Mouse (Mus musculus): ENCODE data around the gene Zfp472. TPM values are rescaled to one million over a fixed set of nuclear protein-coding genes. Genes with fewer than 3 reads are reported as not detected.

The Zfp472 gene
- total RNA-seq (2014; fragmentation: Nextera tagmentation), result 9.7 and 15.5 TPM in 2 replicates
- total RNA-seq (2017), result 15.9 and 19.6 TPM in 2 replicates

DNA sequence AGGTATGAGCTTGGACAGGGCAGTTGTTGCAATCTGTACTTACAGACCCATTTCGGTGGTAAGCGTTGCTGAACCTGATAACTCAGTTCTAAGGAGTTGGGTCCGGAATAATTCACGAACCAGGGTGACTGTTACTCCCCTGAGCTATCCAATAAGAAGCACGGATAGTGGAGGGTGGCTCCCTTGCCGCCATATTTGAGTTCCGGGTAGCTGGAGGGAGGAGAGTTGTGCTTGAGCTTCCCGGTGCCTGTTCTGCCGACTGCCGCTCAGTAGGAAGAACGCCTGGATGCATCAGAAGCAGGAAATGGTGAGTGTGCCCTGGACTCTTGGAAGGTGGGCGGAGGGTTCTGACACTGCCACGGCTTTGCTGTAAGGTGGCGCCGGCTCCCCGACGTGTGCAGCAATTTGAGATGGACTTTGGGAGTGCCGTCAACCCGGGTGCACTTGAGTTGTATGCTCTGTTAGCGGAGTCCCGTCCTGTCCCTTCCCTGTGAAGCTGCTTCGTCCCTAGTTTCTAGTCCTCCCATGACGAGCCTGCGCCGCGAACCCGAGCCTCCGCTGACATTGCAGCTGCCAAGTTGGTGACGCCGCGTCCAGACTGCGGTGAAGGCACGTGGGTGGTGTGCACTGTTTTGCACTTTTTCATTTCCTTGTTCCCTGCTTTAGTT is at the start of gene Zfp472:
Zfp472 (plus strand) TSS at position 192 of the 668 bp plus-strand sequence.
- peak; percentile 96 for ATAC-seq (replicated peaks; ENCODE audit: poor library complexity, severe bottlenecking)

DNA sequence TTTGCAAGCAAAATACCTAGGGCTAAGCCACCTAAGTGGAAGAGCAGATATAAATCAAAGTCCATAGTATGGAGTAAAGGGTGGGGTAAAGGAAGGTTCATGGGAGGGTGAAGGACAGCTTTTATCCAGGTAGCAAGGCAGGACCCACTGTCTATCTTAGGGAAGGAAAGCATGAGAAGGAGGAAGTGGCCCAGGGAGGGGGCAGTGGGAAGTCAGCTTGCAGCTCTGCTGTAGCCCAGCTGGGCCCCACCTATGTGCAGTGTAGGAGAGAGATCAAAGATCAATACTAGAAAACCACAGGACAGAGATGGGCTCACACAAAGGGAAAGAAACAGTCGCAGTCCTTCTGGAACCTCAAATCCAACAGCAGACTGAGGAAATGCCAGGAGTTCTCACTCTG is 49.5 kb upstream of the Zfp472 start:
- ATAC-seq (replicated peaks; ENCODE audit: poor library complexity, severe bottlenecking), result 0 out of 2 replicates have a peak, but pooled peaks have one; percentile 30

DNA sequence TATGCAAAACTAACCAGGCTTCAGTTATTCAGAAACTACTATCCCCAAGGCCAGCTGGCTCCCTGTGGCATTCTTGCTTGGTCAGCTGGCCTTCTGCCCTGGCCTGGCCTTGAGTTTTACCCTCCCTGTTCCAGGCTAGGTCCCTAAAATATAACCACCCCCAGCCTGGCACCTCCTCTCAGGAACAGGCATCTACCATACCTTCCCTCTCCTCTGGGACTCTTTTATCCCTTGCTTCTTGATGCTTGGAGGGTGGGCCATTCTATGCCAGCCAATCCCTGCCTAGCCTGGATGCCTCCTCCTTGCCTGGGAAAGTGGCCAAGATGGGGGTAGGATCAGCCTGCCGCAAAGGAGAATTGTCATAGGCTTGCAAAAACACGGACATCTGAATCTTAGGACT is 48.5 kb upstream of the Zfp472 start, which contains the start of gene Cyp4f14:
Cyp4f14 (minus strand) TSS at position 212 of the 400 bp plus-strand sequence.
- ATAC-seq (replicated peaks; ENCODE audit: poor library complexity, severe bottlenecking), result no peak

GRCm38 (mm10) chr17:32919123-32919522 is 46.5 kb upstream of the Zfp472 start:
- ATAC-seq (replicated peaks; ENCODE audit: poor library complexity, severe bottlenecking), result no peak

- ATAC-seq (replicated peaks; ENCODE audit: poor library complexity, severe bottlenecking), result no peak
These were observed 41.9 kb upstream of the Zfp472 start for GRCm38 (mm10) chr17:32923681-32924080.

GRCm38 (mm10) chr17:32924658-32925312 is 40.8 kb upstream of the Zfp472 start:
- peak; percentile 86 for ATAC-seq (replicated peaks; ENCODE audit: poor library complexity, severe bottlenecking)

GRCm38 (mm10) chr17:32927803-32928202 is 37.8 kb upstream of the Zfp472 start:
- no peak for ATAC-seq (replicated peaks; ENCODE audit: poor library complexity, severe bottlenecking)

GRCm38 (mm10) chr17:32939831-32940230 is 25.8 kb upstream of the Zfp472 start:
- no peak for ATAC-seq (replicated peaks; ENCODE audit: poor library complexity, severe bottlenecking)

DNA sequence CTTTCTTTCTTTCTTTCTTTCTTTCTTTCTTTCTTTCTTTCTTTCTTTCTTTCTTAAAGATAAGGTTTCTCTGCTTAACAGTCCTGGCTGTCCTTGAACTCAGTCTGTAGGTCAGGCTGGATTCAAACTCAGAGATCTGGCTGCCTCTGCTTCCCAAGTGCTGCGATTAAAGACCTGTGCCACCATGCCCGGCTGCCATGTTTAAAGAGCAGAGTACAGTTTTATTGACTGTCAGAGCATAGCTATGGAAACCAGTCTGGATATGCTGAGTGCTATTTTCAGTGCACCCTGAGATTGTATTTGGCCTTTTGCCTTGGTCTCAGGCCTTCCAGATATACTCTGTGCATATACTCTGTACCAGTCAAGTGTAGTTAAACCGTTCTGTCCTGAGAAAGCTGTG is 22.0 kb upstream of the Zfp472 start:
- ATAC-seq (replicated peaks; ENCODE audit: poor library complexity, severe bottlenecking), result no peak

DNA sequence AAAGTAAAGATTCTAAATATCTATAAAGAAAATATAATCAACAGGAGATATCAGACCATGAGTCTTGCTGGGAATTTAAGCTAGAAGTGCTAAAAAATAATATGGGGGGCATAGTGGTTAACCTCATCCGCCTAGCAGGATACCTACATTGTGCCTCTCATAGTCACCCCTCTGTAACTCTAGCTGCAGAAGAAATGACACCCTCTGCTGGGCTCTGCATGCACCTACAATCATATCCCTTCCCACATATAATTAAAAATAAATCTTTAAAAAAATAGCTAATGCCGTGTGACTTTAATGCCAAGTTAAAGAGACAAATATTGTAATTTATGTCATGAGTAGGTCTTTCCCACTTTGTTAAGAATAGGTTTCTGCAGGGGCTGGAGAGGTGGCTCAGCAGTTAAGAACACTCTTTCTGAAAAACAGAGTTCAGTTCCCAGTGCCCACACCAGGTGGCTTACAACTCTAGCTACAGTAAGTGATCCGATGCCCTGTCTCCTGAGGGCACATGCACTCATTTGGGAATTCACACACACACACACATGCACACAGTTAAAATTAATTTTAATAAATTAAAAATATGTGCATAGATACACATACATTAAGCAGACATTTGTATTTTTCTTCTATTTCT is 21.1 kb upstream of the Zfp472 start:
- no peak for ATAC-seq (replicated peaks; ENCODE audit: poor library complexity, severe bottlenecking)

DNA sequence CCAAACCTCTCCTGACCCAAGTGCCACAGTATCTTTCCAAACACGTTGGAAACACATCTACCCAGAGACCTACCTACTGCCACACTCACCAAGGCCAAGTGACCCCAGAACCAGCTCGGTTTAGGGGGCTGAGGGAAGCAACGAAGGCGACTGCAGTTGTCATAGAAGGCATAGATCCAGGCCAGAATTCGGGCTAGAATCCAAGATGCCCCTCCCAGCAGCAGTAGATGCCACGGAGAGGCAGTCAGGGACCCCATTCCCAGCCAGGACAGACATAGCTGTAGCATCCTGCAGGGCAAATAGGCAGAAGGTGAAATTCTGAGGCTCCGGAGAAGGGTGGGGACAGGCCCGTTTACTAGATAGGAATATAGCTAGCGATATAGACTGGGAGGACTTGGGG is 18.9 kb upstream of the Zfp472 start:
- no peak for ATAC-seq (replicated peaks; ENCODE audit: poor library complexity, severe bottlenecking)

- peak; percentile 86 for ATAC-seq (replicated peaks; ENCODE audit: poor library complexity, severe bottlenecking)
These were observed 18.2 kb upstream of the Zfp472 start, which contains the start of gene Cyp4f13 for GRCm38 (mm10) chr17:32947215-32947914. Gene Cyp4f13, minus strand, starts transcription at chr17:32947402.

DNA sequence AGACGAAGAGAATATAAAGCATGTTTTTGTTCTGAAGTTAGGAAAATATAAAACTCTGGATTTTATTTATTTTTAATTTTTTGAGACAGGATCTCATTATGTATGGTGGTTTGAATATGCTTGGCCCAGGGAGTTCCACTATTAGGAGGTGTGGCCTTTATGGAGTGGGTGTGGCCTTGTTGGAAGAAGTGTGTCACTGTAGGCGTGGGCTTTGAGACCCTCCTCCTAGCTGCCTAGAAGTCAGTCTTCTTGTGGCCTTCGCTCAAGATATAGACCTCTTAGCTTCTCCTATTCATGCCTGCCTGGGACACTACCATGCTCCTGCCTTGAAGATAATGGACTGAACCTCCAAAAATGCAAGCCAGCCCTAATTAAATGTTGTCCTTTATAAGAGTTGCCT is 15.5 kb upstream of the Zfp472 start:
- ATAC-seq (replicated peaks; ENCODE audit: poor library complexity, severe bottlenecking), result no peak

DNA sequence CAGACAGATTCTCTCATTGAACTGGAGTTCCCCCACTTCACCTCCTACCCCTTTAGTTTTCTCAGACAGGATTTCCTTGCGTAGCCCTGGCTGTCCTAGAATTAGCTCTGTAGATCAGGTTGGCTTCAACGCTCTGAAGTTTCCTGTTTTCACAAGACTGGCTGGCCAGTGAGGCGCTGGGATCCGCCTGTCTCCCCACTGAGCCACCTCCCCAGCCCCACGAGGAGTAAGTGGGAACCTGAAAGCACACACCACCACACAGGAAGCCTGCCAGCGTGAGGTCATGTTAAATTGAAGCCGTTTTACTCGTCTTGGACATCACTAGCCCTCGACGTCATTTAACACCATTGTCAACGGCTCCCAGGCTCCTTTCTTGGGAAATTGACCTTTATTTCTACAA is 14.6 kb upstream of the Zfp472 start:
- peak; percentile 66 for ATAC-seq (replicated peaks; ENCODE audit: poor library complexity, severe bottlenecking)

DNA sequence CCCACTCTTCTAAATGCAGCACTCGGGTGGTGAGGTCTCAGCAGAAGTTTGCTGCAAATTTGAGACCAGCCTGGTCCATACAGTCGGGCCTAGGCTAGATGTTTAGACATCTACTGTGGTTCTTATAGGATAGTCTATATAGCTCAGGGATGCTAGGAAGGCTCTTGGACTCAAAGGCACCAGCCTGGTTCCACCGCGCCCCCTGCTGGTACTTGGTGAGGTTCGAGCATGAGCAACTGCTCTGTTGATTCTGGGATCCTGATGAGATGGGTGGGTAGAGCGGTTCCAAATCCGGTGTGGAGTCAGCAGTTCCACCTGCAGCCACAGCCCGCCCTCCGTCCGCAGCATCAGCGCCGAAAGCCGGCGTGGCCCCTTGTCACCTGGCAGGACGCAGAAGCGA is 14.2 kb upstream of the Zfp472 start:
- peak; percentile 61 for ATAC-seq (replicated peaks; ENCODE audit: poor library complexity, severe bottlenecking)

GRCm38 (mm10) chr17:32965253-32965622 is 376 bp upstream of the Zfp472 start:
- no peak for ATAC-seq (replicated peaks; ENCODE audit: poor library complexity, severe bottlenecking)

GRCm38 (mm10) chr17:32981361-32981760 is 15.7 kb downstream of the Zfp472 start:
- ATAC-seq (replicated peaks; ENCODE audit: poor library complexity, severe bottlenecking), result no peak

DNA sequence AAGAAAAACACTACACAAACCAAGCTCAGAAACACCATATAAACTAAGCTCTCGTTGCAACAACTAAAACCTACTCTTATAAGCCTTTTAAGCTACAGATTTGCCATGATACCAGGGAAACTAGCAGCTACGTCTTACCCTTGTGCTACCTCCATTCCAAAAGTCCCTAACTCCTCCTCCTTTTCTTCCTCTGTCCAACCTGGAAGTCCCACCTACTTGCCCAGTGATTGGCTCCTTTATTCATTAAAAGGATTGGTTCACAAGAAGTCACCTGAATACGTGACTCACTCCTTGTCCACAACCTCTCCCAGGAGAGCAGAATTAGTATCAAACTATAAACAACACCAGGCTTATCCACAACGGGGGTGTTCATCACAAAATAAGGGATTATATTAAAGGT is 20.7 kb downstream of the Zfp472 start:
- no peak for ATAC-seq (replicated peaks; ENCODE audit: poor library complexity, severe bottlenecking)

GRCm38 (mm10) chr17:32991965-32992698 is 26.5 kb downstream of the Zfp472 start:
- ATAC-seq (replicated peaks; ENCODE audit: poor library complexity, severe bottlenecking), result no peak
